Mouse (Mus musculus) monocyte, adult 59 days (primary cell): Measurements from ENCODE around the gene Chek1. TPM values are rescaled to one million over a fixed set of nuclear protein-coding genes. Genes with fewer than 3 reads are reported as not detected.

Source experiments
- total RNA-seq, 2 experiments: library from RNA; stranded (reverse); gene quantifications; one replicate each; pipeline ENCODE4 v1.2.4; 2023

Chek1 gene
- 1 to 10 TPM; 1.9 to 2.3 TPM for total RNA-seq

GRCm38 (mm10) chr9:36727034-36727755 is at the start of gene Chek1:
Gene Chek1, minus strand, starts transcription at chr9:36727065.

DNA sequence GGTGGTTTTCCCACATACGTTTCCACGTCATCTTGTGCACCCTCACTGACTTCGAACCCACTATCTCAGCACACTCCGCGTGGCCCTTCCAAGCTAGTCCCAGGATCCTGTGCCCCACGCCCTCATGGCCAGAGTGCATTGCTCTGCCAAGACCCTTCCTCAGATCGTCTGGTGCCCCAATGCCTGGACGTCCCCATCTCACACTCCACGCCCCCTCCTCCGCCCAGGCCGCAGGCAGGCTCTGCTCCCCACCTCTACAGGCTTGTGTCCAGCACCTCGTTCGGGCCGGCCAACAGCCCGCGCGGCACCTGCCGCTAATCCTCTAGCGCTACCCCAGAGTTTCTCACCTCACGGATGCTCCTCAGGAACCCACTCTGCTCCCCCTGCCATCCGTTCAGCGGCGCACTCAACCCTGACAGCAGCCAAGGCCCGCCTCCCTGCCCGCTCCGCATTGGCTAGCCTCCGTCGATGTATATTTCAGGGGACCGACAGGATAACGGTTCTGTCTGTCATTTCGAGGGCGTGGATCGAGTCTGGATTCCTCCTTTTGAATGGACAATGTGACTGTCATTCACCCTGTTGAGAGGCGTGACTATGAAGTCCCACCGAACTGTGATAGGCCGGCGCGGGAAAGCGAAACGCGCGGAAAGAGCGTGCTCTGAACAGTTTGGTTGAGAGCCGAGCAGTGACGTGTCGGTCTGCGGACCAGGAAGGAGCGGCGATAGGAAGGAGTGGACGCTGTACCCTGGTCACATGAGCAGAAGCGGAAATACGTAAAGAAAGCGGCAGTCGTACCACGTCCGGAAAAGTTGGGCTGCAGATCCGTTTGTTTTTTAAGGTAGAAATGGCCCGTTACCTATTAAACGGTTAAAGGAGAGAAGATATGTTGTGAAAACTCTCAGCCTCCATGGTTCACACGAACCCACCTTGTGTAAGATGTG is 40.6 kb upstream of the Chek1 start, which contains the start of gene Stt3a:
Gene Stt3a (minus strand): TSS at position 477 of the 941 bp plus-strand sequence.

DNA sequence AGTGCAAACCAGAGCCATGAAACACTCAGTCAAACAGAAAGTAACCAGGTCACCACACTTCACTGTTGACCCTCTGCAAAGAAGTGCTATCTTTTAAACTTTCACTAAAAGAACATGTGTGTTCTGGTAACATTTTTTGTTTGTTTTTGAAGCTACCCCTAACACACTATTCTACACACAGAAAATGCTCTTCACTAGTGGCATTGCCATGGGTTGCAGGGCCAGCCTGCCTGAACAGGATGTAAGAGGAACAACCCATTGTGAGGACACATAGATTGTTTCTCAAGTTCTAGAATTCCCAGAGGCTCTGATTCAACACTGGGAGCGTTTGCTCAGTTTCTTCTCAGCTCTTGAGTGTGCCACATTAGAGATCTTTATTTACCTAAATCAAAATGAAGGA is 33.9 kb downstream of the Chek1 start, which contains the start of gene Acrv1:
Gene Acrv1 (plus strand): TSS at position 301 of the 400 bp plus-strand sequence.

Other genes starting within 250 kb of the Chek1 start
- gene Gm5615, start 185.1 kb downstream of the Chek1 start, total RNA-seq = not detected
- not detected for gene Gm17689, start 144.4 kb downstream of the Chek1 start, total RNA-seq
- gene A630095E13Rik, start 83.7 kb downstream of the Chek1 start, total RNA-seq = not detected
- gene Acrv1, start 33.8 kb downstream of the Chek1 start, total RNA-seq = not detected
- 100 to 1,000 TPM; 150 to 190 TPM for gene Stt3a, start 40.6 kb upstream of the Chek1 start, total RNA-seq
- 10 to 100 TPM; 40.6 to 47.5 TPM for gene Ei24, start 70.3 kb upstream of the Chek1 start, total RNA-seq
- not detected for gene Fez1, start 94.8 kb upstream of the Chek1 start, total RNA-seq